Comparison of ENCODE assay signal across 8 mouse cellular contexts in genomic region chr3:88424605-88425329, GRCm38 (mm10). TPM values are rescaled to one million over a fixed set of nuclear protein-coding genes. Genes with fewer than 3 reads are reported as not detected.
DNase-seq lines count a peak whose midpoint lies in the region; ATAC-seq lines count a peak whose summit lies in the region.

Gene Slc25a44, minus strand, starts transcription at chr3:88425139.

- peak; percentile 97 for DNase-seq in CD4-positive, CD25-positive, alpha-beta regulatory T cell, adult 2 months (ENCODE audit: low read depth, low spot score)
- DNase-seq in fat pad, adult 2 months (ENCODE audit: extremely low read depth, low read depth, low spot score), result peak; percentile 91
- DNase-seq in kidney, postnatal 10 days, result peak; percentile 94
- DNase-seq in natural killer cell, adult 2 months (ENCODE audit: low spot score in 2 of 2), result peak; percentile 90

- peak within 1 kb of the TSS; percentile 87 for H3K9ac ChIP-seq in heart, embryonic 13.5 days
- peak within 1 kb of the TSS; percentile 70 for H3K9ac ChIP-seq in liver, embryonic 12.5 days
- peak within 1 kb of the TSS; percentile 55 for H3K9ac ChIP-seq in stomach, embryonic 15.5 days

- H3K27ac ChIP-seq in brown adipose tissue, adult 24 weeks (replicated peaks; ENCODE audit: low read depth, low read length), result peak within 1 kb of the TSS; percentile 64
- H3K27ac ChIP-seq in heart, embryonic 13.5 days (replicated peaks), result no peak within 1 kb of the TSS
- H3K27ac ChIP-seq in liver, embryonic 12.5 days, result peak within 1 kb of the TSS; percentile 68
- H3K27ac ChIP-seq in stomach, embryonic 15.5 days, result peak within 1 kb of the TSS; percentile 26; the same call in 1 of the 2 replicates

- peak within 1 kb of the TSS; percentile 78 for H3K4me3 ChIP-seq in brown adipose tissue, adult 24 weeks (ENCODE audit: insufficient read depth, low read depth, low read length)
- H3K4me3 ChIP-seq in heart, embryonic 13.5 days, result peak within 1 kb of the TSS; percentile 75
- peak within 1 kb of the TSS; percentile 76 for H3K4me3 ChIP-seq in liver, embryonic 12.5 days
- peak within 1 kb of the TSS; percentile 70 for H3K4me3 ChIP-seq in stomach, embryonic 15.5 days (replicated peaks)

- peaks cover 2% of the 10 kb centered on the region; the same call in 1 of the 2 replicates for H3K4me1 ChIP-seq in brown adipose tissue, adult 24 weeks (ENCODE audit: control insufficient read depth, insufficient read depth, insufficient read length, low read length)
- H3K4me1 ChIP-seq in heart, embryonic 13.5 days, result peaks cover 23% of the 10 kb centered on the region
- peaks cover 51% of the 10 kb centered on the region for H3K4me1 ChIP-seq in liver, embryonic 12.5 days
- peaks cover 28% of the 10 kb centered on the region for H3K4me1 ChIP-seq in stomach, embryonic 15.5 days

- peak within 1 kb of the TSS; percentile 94 for H3K4me2 ChIP-seq in heart, embryonic 13.5 days
- H3K4me2 ChIP-seq in liver, embryonic 12.5 days, result peak within 1 kb of the TSS; percentile 88
- H3K4me2 ChIP-seq in stomach, embryonic 15.5 days, result peak within 1 kb of the TSS; percentile 89

- H3K9me3 ChIP-seq in heart, embryonic 13.5 days, result no peaks in the 10 kb centered on the region
- no peaks in the 10 kb centered on the region for H3K9me3 ChIP-seq in liver, embryonic 12.5 days (replicated peaks)
- H3K9me3 ChIP-seq in stomach, embryonic 15.5 days, result no peaks in the 10 kb centered on the region

- 2% methylated on average over 35 of the region's 35 CpGs for WGBS in heart, embryonic 13.5 days
- WGBS in liver, embryonic 12.5 days (ENCODE audit: insufficient replicate concordance), result under 1% methylated on average over 35 of the region's 35 CpGs
- WGBS in stomach, embryonic 15.5 days, result 1% methylated on average over 35 of the region's 35 CpGs

- ATAC-seq in heart, embryonic 13.5 days (ENCODE audit: extremely low read depth, insufficient number of reproducible peaks, low FRiP score, low TSS enrichment), result peak; percentile 99
- ATAC-seq in liver, embryonic 12.5 days, result peak; percentile 96
- peak; percentile 99 for ATAC-seq in stomach, embryonic 15.5 days (ENCODE audit: insufficient read depth, low FRiP score, low read depth)

- H3K36me3 ChIP-seq in heart, embryonic 13.5 days, result peaks cover 16% of the 10 kb centered on the region
- peaks cover 18% of the 10 kb centered on the region for H3K36me3 ChIP-seq in liver, embryonic 12.5 days
- H3K36me3 ChIP-seq in stomach, embryonic 15.5 days, result peaks cover 10% of the 10 kb centered on the region; the same call in 1 of the 2 replicates

- H3K27me3 ChIP-seq in heart, embryonic 13.5 days (replicated peaks), result no peaks in the 10 kb centered on the region
- H3K27me3 ChIP-seq in liver, embryonic 12.5 days (replicated peaks), result no peaks in the 10 kb centered on the region
- no peaks in the 10 kb centered on the region for H3K27me3 ChIP-seq in stomach, embryonic 15.5 days (replicated peaks)

RNA-seq across cellular contexts. Expression of gene Slc25a44, which starts in this region (rescaled TPM):
- polyA plus RNA-seq in brown adipose tissue, adult 24 weeks (2012; ENCODE audit: insufficient read depth, insufficient read length, missing spikeins), result 71.0 and 78.1 TPM in 2 replicates
- 12.0 and 12.5 TPM in 2 replicates for polyA plus RNA-seq in heart, embryonic 13.5 days (2015; fragmentation: Nextera tagmentation; extraction: Ambion mirVana)
- polyA plus RNA-seq in liver, embryonic 12.5 days (2016; fragmentation: Nextera tagmentation; extraction: Ambion mirVana), result 14.0 and 14.9 TPM in 2 replicates
- 15.7 and 16.0 TPM in 2 replicates for polyA plus RNA-seq in stomach, embryonic 15.5 days (2015; fragmentation: Nextera tagmentation; extraction: Ambion mirVana)
